Mouse (Mus musculus): ENCODE results near the gene Adgrb3.

GRCm38 (mm10) chr1:25344876-25345275 is 484.6 kb downstream of the Adgrb3 start:
- no peak for TF ChIP-seq POLR2A (IDR thresholded peaks at IDR 0.05; ENCODE audit: borderline replicate concordance, low read depth, low read length)
- no peak for TF ChIP-seq CTCF (IDR thresholded peaks at IDR 0.05; ENCODE audit: low read depth, low read length)
